Mouse (Mus musculus) layer of hippocampus, postnatal 25 days (tissue): ENCODE results near the gene Lrba. TPM values are rescaled to one million over a fixed set of nuclear protein-coding genes. Genes with fewer than 3 reads are reported as not detected.

Experiments used
- DNase-seq, 2 experiments: peaks; one replicate each; pipeline ENCODE4 v3.0.0; 2022; ENCODE audit warnings: mixed read lengths in 2 of 2, low spot score in 1 of 2; ENCODE audit errors: extremely low spot score in 1 of 2
- total RNA-seq, 2 experiments: library from RNA; stranded (reverse); gene quantifications; 2 replicates each; pipeline ENCODE4 v1.2.3; 2021

The Lrba gene
- total RNA-seq, 2 experiments from 2014 or later = 23.9 to 27.4 TPM

GRCm38 (mm10) chr3:86551011-86551728 lies 326.7 kb downstream of the Lrba start:
- no peak for DNase-seq

GRCm38 (mm10) chr3:86552170-86552569 lies 327.7 kb downstream of the Lrba start:
- DNase-seq = no peak

GRCm38 (mm10) chr3:86558976-86559375 lies 334.5 kb downstream of the Lrba start:
- DNase-seq = no peak

GRCm38 (mm10) chr3:86559635-86560034 lies 335.2 kb downstream of the Lrba start:
- no peak for DNase-seq

- DNase-seq = no peak
These were observed 336.0 kb downstream of the Lrba start for GRCm38 (mm10) chr3:86560281-86561022.

GRCm38 (mm10) chr3:86561023-86561344 lies 336.5 kb downstream of the Lrba start:
- no peak for DNase-seq

GRCm38 (mm10) chr3:86561396-86561795 lies 336.9 kb downstream of the Lrba start:
- DNase-seq = no peak

- no peak for DNase-seq
These were observed 342.8 kb downstream of the Lrba start for GRCm38 (mm10) chr3:86567312-86567711.

- no peak for DNase-seq
These were observed 347.0 kb downstream of the Lrba start for GRCm38 (mm10) chr3:86571518-86571917.

GRCm38 (mm10) chr3:86572519-86573244 lies 348.2 kb downstream of the Lrba start:
- DNase-seq = no peak

GRCm38 (mm10) chr3:86575312-86575711 lies 350.8 kb downstream of the Lrba start:
- no peak for DNase-seq

GRCm38 (mm10) chr3:86602284-86602683 lies 377.8 kb downstream of the Lrba start:
- DNase-seq = no peak

GRCm38 (mm10) chr3:86605775-86606174 lies 381.3 kb downstream of the Lrba start:
- no peak for DNase-seq

- DNase-seq = no peak
These were observed 402.7 kb downstream of the Lrba start for GRCm38 (mm10) chr3:86627008-86627743.

- DNase-seq = no peak
These were observed 404.9 kb downstream of the Lrba start for GRCm38 (mm10) chr3:86629379-86629778.

- no peak for DNase-seq
These were observed 411.0 kb downstream of the Lrba start for GRCm38 (mm10) chr3:86635464-86635863.

- DNase-seq = no peak
These were observed 411.5 kb downstream of the Lrba start for GRCm38 (mm10) chr3:86635940-86636339.

- DNase-seq = no peak
These were observed 414.3 kb downstream of the Lrba start for GRCm38 (mm10) chr3:86638552-86639348.

GRCm38 (mm10) chr3:86641393-86641792 lies 416.9 kb downstream of the Lrba start:
- DNase-seq = no peak

GRCm38 (mm10) chr3:86641796-86642195 lies 417.3 kb downstream of the Lrba start:
- no peak for DNase-seq
